Mouse (Mus musculus) c-Kit-positive CD71-positive TER-119-positive erythroid progenitor cells, embryonic 14.5 days (primary cell): ENCODE measurements around the gene Arid4a.

Source experiments
- DNase-seq: peaks from one replicate; pipeline ENCODE4 v3.0.0-alpha.2; 2013; ENCODE audit warnings: low spot score

Arid4a gene

DNA sequence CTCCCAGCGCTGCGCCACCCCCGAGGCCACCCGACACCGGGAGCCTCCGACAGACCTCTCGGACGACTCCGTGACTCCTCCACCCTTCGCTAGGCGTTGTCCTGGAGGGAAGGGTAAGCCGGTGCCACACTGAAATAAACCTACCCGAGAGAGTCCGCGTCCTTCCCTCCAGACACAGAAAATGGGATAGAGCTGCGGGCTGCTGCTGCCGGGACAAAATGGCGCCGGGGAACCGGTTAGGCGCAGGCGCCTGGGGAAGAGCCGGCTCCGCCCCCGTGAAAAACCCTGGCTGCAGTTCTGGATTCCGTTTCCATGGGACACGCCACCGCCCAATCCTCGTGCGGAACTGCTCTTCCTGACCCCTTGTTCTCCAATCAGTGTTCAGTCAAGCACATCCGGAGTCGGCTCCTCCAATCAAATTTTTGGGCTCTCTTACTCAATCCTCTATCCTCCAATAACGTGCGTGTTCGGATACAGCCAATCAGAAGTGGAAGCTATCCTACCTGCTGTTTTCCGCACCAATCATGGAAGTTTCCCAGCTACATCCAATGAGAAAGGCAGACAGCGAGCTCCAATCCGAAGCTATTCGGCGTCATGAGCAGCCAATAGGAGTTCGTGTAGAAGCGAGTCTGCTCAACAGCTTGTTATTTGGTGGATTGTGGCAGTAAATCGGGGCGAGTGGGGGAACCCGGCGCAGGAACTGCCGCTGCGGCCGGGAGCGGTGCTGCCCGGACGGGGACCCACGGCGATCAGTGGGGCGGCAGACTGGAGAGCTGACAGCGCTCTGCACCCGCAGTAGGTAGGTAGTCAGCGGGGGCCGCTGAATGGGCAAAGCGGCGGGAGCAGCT lies at the start of gene Arid4a:
Arid4a (plus strand) TSS at position 628 of the 848 bp plus-strand sequence.
- DNase-seq, result peak; percentile 100

DNA sequence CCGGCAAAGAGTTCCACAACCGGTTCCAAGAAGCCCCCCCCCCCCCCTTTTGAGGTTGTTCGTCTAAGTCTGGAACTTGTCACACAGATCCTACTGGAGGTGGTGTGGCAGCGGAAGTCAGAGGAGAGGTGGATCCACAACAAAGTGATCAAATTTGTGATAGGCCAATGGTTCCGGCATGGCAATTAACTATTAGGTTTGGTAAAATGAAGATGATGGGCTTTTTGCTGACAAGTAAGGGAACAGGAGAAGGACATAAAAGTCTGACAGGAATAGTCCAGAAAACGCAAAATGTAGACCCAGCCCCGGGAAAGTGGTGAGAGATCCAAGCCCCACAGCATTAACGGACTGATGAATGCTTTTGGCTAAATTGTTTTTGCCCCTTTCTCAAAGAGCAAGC lies 48.2 kb upstream of the Arid4a start:
- no peak for DNase-seq

DNA sequence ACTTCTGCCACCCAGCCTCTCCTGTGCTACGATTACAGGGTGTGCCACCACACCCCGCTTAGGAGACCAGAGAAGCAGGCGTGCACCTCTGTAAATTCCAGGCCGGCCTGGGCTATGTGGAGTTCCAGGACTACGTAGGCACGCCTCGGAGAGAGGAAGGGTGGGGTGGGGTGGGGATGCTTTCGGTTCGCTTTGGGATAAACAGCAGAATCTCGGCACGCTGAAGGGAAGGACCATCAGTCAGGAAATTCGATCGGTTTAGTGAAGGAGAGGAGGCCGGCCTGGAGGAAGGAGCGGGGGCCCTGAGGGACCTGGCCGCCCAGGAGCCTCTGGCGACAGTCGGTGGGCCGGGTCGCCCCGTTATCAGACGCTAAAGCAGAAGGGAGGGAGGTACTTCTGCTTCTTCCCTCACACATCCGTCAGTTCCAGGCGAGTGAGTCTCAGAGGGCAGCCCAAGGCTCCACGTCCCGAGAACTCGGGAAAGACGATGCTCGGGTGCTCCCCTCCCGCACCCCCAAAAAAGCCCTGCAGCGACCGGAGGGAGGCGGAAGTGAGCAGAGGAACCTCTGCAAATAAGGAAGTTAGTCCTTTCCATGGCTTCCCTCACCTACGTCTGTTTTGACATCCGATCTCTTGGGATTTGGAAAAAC lies 47.5 kb upstream of the Arid4a start:
- DNase-seq, result peak; percentile 69

DNA sequence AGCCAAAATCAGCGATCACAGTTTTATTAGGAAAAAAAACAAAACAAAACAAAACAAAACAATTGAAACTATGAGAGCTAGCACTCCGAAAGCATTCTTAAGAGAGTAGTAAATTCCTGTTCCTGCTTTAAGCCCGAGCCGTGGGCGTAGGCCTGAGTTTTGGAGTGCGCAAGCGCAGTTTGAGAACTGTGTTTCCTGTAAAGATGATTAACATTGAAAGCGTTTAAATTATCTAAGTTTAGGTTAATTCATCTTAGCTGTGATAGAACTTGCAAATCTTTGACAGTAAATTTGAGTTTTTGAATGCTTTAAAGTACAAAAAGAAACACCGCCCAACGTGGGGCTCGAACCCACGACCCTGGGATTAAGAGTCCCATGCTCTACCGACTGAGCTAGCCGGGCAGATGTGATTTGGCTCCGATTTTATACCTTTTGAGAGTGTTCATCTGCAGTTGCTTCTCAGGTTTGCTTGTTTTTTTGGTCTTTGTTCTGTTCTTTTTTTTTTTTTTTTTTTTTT lies 46.9 kb upstream of the Arid4a start:
- peak; percentile 89 for DNase-seq

DNA sequence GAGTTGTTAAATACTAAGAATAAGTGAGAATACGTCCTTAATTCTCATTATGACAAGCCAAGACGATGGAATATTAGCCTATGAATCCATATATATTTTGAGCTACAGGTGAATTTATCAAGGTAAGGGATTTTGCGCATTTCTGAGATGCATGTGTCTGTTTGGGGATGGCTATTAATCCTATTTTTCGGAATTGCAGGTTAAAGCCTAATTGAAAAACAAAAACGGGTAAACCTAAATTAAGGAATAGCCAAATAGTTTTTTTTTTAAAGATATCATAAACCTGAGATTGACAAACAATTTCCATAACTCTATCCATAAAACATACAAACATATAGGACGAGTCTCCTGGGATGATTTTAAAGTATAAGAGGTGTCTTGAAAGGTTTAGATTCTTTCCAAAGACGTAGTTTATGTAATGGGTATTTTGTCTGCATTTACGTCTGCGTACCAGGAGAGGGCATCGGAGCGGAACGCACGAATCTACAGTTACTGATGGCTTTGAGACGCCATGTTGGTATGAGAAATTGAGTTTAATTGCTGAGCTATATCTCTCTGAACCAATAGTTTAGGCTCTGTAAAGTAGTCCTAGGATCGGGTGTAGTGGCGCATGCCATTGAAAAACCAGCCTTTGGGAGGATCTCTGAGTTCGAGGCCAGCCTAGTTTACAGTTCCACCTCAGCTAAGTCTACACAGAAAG lies 46.2 kb upstream of the Arid4a start:
- peak; percentile 78 for DNase-seq

DNA sequence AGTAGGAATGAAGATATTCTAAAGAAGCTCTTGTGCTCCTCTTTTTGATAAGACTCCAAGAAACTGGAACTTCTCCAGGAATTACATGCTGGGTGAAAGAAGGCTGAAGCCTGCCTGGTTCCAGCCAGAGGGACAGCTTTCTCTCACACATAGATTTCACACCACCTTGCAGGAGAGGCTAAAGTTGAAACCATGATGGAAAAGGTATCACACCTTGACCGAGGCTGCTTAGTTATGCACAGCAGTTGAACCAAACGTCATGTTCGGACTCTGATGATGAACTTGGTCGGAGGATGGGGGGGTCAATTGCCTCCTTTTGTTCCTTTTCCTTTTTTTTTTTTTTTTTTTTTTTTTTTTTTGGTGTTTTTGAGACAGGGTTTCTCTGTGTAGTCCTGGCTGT lies 42.0 kb upstream of the Arid4a start:
- DNase-seq, result no peak

DNA sequence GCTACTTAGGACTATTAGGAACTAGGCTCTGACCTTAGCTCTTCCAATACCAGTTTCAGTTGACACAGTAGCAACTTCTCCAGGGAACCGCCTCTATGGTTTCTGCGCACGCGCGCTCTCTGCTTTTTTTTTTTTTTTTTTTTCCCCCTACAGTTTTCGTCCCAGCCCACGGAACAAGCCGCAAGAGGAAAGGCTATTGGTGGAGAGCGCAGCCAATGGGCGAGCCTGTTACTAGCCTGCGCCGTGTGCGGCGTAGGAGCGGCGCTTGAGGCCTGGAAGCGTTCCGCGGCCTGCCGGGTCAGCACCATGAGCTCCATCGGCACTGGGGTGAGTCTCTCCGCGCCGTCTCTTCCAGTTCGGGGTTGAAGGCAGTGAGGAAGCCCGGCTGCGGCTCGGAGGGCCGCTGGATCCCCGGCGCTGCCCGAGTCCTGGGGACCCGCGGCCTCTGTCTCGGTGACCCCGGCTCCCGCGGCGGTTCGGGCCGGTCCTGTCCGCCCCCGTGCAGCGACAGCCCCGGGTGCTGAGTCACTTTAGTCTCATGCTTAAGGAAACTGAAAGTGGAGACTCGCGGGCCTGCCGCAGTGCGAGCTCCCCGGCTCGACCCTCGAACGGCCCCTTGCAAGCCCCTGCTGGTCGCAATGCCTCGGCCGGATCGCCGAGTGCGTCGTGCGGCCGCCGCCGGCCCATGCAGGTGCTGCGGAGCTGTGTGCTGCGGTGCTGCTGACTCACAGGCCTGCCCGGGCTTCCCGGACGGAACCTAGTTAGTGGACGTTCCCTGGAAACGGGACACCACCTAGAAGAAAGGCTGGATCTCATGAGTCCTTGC lies 41.1 kb upstream of the Arid4a start, which contains the start of gene Psma3:
Psma3 (plus strand) TSS at position 181 of the 826 bp plus-strand sequence.
- DNase-seq, result peak; percentile 94

DNA sequence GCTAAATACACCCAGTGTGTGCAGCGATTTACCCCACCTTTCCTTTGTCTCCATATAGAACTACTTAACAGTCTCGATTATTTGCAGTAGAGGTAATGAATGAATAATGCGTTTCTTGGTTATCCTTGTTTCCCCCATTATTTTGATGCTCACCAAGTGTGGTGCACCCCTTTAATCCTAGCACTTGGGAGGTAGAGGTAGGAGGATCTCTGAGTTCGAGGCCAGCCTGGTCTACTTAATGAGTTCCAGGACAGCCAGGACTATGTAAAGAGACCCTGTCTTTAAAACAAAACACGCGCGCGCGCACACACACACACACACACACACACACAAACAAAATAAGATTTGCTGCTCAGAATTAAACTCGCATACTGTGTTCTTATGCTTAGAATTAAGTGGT lies 40.4 kb upstream of the Arid4a start:
- DNase-seq, result no peak

DNA sequence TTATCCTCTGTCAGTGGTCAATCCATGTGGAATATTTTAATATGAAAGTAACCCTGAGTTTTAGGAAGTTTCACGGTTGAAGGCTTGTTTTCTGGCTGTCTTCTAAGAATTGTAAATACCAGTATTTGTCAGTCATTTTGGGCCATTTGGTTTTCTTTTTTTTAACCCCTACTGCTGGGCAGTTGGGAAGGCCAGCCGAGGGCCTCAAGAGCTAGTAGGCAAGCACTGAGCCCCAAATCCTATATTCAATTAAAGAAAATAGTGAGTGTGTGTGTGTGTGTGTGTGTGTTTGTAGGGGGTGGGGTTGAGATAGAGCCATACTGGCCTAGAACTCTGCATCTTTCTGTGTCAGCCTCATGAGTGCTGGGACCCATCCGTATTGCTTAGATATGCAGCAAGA lies 39.9 kb upstream of the Arid4a start:
- DNase-seq, result no peak

DNA sequence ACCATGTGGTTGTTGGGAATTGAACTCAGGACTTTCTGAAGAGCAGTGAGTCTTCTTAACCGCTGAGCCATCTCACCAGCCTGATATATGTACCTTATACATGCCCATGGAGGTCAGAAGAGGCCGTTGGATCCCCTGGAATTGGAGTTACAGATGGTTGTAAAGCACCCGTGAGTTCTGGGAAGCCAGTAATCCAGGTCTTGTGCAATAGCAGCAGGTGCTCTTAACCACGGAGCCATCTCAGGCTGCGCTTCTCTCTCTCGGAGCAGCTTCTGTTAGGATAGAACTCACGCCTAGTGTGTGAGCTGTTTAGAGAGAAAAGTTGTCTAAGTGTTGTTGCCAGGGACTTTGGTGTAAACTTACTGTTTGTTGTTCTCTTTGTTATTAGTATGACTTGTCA lies 37.4 kb upstream of the Arid4a start:
- DNase-seq, result no peak

DNA sequence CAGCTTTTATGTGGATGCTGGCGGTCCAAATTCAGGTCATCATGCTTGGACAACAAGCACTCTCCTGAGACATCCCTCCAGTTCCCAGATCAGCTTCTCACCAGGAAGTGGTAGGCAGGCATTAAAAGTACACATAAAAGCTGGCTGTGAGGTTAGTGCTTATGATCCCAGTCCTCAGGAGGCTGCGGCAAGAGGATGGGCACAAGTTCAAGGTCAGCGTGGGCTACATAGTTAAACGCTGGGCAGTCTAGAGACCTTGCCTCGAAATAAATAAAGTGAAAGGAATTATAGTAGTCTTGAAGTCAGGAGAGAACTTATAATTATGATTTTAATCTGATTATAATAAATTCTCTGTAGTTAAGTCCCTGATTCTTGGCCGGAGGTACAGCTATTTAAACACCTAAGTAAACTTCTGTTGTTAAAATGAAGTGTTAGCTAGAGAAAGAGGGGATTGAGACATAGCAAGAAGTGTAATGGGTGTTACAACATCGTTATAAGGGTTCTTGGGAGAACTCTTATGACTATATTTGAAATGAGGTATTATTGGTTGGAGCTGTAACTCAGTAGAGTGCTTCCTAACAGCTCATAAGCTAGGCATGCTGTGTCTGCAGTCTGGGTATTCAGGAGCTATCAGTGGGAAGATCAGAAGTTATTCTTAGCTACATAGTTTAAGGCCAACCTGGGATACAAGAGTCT lies 30.8 kb upstream of the Arid4a start:
- no peak for DNase-seq

DNA sequence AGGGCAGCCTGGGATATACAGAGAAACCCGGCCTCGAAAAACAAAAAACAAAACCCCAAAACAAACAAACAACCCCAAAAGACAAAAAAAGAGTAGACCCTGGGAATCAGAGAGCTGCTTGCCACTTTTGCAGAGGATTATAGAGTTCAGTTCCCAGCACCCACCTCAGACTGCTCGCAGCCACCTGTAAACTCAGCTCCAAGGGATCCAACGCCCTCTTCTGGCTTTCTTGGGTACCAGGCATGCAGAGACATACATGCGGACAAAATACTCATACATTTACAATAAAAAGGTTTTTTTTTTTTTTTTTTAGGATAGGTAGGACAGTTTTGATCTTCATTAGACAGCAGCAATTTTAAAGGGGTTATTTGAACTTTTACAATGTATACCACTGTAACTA lies 18.6 kb upstream of the Arid4a start:
- no peak for DNase-seq

DNA sequence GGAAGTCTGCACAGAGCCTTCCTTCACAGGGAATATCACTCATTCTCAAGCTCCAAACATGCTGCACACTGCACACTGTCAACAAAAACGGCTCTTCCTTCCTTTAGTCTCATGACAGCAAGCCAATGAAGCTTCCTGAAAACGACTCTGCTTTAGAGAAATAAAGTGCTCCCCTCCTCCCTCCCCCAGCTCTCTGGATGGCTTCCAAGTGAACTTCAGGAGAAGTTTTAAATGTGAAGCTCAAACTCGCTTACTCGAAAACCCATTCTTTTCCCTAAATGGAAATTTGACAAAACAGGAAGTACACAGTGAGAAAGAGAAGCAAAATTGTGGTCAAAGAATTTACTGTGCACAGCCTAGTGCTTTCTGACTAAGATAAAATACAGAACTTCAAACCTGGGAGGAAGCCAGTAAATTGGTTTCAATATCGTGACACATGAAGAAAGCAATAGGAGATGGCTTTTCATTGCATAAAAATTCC lies 16.3 kb upstream of the Arid4a start:
- DNase-seq, result no peak

DNA sequence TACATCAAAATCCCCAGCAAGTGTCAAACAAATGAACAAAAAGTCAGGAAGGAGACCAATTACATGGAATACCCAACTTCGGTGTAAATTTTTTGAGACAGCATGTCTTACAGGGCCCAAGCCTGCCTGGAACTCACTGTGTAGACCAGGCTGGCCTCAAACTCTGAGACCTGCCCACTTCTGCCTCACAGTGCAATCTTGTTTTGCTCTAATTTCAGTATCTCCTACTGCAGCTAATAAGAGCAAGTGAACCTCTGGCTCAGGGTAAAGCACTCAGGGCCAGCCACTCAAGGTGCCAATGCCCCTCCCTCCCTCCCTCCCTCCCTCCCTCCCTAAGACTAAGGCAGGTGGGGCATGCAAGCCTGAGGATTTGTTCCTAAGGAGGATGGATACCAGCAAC lies 15.4 kb upstream of the Arid4a start:
- DNase-seq, result no peak

DNA sequence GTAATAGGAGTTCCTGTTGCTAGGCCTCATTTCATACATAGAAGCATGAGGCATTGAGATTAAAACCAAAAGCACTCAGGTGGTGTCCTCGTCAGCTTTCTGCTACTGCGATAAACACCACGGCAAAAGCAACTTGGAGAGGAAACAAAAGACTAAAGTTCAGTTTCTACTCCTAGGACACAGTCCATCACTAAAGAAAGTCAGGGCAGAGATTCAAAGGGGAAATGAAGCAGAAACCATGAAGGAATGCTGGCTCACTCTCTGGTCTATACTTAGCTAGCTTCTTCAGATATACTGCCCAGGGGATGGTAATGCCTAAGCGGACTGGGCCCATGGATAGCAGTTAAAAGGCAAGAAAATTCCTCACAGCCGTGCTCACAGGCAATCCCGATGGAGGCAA lies 14.3 kb upstream of the Arid4a start:
- DNase-seq, result no peak

DNA sequence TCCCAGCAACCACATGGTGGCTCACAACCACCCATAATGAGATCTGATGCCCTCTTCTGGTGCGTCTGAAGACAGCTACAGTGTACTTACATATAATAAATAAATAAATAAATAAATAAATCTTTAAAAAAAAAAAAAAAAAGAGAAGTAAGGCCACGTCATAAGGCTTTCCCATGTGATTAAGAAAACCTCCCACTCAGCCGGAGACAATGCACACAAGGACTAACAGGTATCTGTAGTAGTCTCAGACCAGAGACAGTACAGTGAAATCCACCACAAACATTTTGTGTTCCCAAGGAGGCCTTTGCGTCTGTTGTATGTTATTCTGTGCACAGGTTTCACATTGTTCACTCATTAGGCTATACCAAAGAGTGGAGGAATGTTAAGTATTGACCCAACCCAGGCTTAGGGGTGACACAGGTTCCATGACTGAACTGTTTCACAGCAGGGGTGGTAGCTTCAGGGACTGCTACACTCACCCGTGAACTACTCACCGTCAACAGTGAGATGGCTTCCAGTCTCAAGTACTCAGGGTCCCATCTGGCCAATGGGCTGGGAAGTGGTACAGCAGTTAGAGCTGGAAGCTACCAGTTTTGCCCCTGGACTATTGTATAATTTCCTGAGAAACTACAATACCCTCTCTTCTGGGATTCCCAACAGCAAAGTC lies 11.9 kb upstream of the Arid4a start:
- no peak for DNase-seq

DNA sequence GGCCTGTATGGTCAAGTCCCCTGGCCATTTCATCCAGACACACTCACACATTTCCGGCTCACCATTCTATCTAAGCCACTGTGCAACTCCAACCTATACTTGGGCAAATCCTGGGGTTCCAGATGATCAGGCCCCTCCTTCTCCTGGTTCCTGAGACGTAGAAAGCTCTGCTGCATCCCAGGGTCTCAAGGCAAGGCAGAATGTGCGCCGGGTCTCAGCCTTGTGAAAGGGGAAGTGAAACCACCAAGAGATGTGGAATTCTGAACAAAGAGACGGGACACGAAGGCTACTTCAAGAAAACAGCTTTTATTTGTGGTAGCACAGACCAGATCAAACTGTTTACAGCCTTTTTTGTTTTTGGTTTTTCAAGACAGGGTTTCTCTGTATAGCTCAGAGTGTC lies 9.6 kb upstream of the Arid4a start:
- no peak for DNase-seq

DNA sequence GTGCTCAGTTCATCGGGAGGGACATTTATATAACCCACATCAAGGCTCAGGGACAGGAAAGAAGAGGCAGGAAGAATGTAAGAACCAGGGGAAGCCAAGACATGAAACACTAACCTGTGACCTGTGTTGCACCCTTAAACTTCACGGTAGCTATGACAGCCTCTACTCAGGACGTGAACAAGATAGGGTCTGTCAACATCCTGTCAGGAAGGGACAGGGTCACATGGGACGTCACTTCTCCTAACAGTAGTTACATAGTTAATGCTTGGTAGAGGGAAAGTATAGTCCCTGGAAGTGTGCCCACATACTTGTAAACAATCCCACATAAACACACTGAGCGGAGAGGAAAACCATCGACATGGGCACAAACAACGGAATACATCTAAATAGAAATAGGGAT lies 8.9 kb upstream of the Arid4a start:
- DNase-seq, result no peak

DNA sequence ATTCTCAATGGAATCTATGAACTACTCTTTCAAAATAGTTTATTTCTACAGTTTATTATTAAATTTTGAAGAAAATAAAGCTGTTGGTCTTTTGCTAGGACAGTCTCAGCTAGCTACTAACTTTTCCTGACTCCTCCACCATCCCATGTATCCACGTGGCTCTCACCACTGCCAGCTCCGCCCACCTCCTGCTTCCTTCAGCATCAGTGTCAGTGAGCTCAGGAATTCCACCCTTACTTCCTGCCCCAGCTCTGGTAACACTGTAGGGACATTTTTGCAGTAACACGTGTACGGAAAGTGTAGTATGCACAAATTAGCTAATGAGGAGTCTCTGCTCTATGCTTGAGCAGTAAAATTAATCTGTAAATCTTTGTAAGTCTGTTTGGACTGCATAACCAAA lies 6.0 kb upstream of the Arid4a start:
- DNase-seq, result no peak

DNA sequence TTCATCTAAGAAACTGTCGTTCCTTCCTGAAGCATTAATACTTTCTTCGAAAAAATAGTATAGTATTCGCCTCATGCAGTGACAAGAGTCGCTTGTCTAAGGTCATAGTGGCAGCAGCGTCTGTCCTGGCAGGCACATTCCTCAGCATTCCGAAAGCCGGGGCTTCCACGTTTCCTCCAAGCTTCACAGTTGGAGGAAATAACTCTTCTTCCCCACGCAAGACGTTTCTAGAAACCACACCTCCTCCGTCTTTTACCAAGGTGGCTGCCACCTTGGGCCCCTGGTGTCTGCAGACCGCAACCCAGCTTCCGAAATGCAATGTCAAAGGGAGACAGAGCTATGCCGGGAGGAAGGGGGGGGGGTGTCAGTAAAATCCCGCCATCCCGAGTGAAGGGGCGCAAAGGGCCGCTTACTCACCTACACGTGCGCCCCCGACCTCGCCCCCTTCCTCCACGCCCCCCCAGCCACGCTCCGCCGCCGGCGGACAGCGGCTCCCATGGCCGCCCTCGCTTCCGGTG lies 886 bp upstream of the Arid4a start:
- no peak for DNase-seq

DNA sequence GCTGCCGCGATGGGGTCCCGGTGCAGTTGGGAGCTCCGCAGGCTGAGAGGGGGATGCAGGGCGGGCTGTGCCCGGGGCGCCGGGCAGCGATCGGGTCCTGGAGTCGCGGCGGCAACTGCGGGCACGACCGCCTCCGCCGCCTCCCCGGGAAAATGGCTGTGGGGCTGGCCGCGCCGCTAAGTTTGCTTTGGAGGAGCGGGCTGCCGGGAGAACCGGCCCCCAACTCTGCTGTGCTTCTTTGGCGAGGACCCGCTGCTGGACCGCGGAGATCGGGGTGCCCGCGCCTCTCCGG lies 367 bp downstream of the Arid4a start:
- no peak for DNase-seq
